Mouse (Mus musculus) heart, adult 2 months (tissue): ENCODE data around the gene Plxna4.

Experiments used
- CTCF ChIP-seq: fragments of 200-600 bp; IDR thresholded peaks from 2 replicates; pipeline ENCODE4 v1.8.1; 2022; ENCODE audit warnings: antibody characterized with exemption, mild to moderate bottlenecking, moderate library complexity
- POLR2A ChIP-seq: fragments of 200-500 bp; IDR thresholded peaks from 2 replicates; pipeline ENCODE4 v1.6.1; 2011; ENCODE audit warnings: mild to moderate bottlenecking, low read depth, low read length, control low read depth; ENCODE audit not compliant: insufficient read depth

GRCm38 (mm10) chr6:32231383-32231782, 356.6 kb downstream of the Plxna4 start:
- no peak for TF ChIP-seq CTCF
- no peak for TF ChIP-seq POLR2A
